Mouse (Mus musculus) midbrain, embryonic 12.5 days (tissue): Measurements from ENCODE around the gene Cox18. TPM values are rescaled to one million over a fixed set of nuclear protein-coding genes. Genes with fewer than 3 reads are reported as not detected.
"Not testable (repeated sequence)": the region's sequence is repeated elsewhere in the genome, so short reads cannot be mapped to it uniquely, and the experiment has no call there.

Experiments
- ATAC-seq: fragments of 200-750 bp; cut with Nextera tagmentation; 2 replicates; pipeline ENCODE4 v1.8.0; 2017; ENCODE audit warnings: low read depth, moderate TSS enrichment, moderate library complexity; ENCODE audit not compliant: low FRiP score
- H3K27ac ChIP-seq: fragments of 300-500 bp; sonication (generic); replicated peaks from 2 replicates; pipeline ENCODE4 v1.5.1; 2016; ENCODE audit warnings: mild to moderate bottlenecking
- H3K27me3 ChIP-seq: fragments of 300-500 bp; sonication (generic); 2 replicates; pipeline ENCODE4 v1.6.1; 2016; ENCODE audit warnings: mild to moderate bottlenecking
- H3K36me3 ChIP-seq: fragments of 300-500 bp; sonication (generic); 2 replicates; pipeline ENCODE4 v1.6.1; 2016
- H3K4me1 ChIP-seq: fragments of 300-500 bp; sonication (generic); 2 replicates; pipeline ENCODE4 v1.6.1; 2016
- H3K4me2 ChIP-seq: fragments of 300-500 bp; sonication (generic); replicated peaks from 2 replicates; pipeline ENCODE4 v1.6.1; 2016; ENCODE audit warnings: mild to moderate bottlenecking, moderate library complexity
- H3K4me3 ChIP-seq: fragments of 300-500 bp; sonication (generic); 2 replicates; pipeline ENCODE4 v1.5.1; 2016; ENCODE audit warnings: mild to moderate bottlenecking
- H3K9ac ChIP-seq: fragments of 300-500 bp; sonication (generic); replicated peaks from 2 replicates; pipeline ENCODE4 v1.6.1; 2016; ENCODE audit warnings: mild to moderate bottlenecking, moderate library complexity
- H3K9me3 ChIP-seq: fragments of 300-500 bp; sonication (generic); 2 replicates; pipeline ENCODE4 v1.6.1; 2016; ENCODE audit warnings: mild to moderate bottlenecking
- WGBS: fragments of 180-500 bp; shearing (Covaris S2); methylation state at CpG from one replicate; pipeline ENCODE4 v1.1.7; 2016; 5-methylcytosine and 5-hydroxymethylcytosine counted together
- polyA plus RNA-seq: library from polyadenylated mRNA; unstranded; fragments of >200 nt; fragmentation: Nextera tagmentation; extraction: Ambion mirVana; gene quantifications from 2 replicates; pipeline ENCODE4 v1.2.1, GENCODE M21; 2016

The Cox18 gene
- polyA plus RNA-seq = 24.9 and 29.6 TPM in 2 replicates

DNA sequence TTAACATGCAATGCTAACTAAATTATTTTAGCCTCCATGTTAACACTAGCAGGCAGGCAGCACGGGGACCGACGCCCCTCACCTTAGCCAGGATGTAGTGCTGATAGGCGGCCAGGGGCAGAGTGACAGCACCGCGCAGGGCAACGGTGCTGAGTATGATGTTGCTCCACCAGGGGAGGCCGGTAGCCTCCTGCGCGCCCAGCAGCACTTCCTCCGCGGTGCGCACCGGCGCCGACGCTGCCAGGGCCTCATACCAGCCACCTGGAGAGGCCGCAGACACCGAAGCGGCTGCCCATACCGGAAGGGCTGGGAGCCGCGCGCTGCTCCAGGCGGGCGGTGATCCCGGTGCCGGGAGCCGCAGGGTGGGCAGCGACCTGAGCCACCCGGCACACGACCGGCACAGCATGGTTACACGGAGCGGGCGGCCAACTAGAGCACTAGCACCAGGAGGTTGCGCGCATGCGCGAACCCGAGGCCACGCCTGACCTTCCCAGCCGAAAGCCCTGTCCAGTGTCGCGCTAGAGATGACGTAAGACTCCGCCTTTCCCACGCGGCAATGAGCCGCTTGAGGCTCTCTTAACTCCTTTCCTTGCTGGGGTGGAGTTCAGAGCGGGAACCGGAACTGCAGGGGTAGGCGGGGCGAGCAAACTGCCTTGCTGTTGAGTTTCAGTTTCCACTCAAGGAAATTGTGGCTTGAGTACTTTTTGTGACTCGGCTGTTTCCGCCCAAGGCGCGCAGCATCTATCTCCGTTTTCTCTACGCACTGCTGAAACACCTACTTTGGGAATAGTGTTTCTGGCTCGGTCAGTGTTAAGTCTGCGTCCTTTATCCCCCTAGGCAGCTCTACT, at the start of gene Cox18:
Gene Cox18 (minus strand): TSS at position 468 of the 848 bp plus-strand sequence.
- H3K4me2 ChIP-seq = peak within 1 kb of the TSS; percentile 69
- no peaks in the 10 kb centered on the region for H3K27me3 ChIP-seq
- ATAC-seq = peak; percentile 98
- H3K4me1 ChIP-seq = peaks cover 9% of the 10 kb centered on the region
- H3K36me3 ChIP-seq = peaks cover 11% of the 10 kb centered on the region
- no peaks in the 10 kb centered on the region for H3K9me3 ChIP-seq
- under 1% methylated on average over 62 of the region's 62 CpGs for WGBS
- H3K27ac ChIP-seq = peak within 1 kb of the TSS; percentile 89
- H3K4me3 ChIP-seq = peak within 1 kb of the TSS; percentile 86
- H3K9ac ChIP-seq = peak within 1 kb of the TSS; percentile 83

DNA sequence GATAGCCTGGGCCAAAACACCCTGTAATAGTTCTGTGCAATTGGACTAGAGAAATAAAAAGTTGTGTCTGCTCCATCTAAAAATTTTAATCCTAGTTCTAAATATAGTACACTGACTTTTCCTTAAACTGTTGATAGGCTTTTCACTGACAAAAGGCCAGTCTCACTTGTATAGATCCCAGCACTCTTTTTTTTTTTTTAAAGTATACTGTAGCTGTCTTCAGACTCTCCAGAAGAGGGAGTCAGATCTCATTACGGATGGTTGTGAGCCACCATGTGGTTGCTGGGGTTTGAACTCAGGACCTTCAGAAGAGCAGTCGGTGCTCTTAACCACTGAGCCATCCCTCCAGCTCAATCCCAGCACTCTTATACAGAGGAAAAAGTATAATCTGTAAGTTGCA, 38.4 kb upstream of the Cox18 start:
- not testable (repeated sequence) for H3K4me2 ChIP-seq, H3K9ac ChIP-seq, H3K4me3 ChIP-seq, H3K27me3 ChIP-seq, H3K27ac ChIP-seq, H3K9me3 ChIP-seq, ATAC-seq, H3K4me1 ChIP-seq
- peaks cover 65% of the 10 kb centered on the region for H3K36me3 ChIP-seq
- whole genome bisulfite sequencing = 69% methylated on average over 2 of the region's 2 CpGs

DNA sequence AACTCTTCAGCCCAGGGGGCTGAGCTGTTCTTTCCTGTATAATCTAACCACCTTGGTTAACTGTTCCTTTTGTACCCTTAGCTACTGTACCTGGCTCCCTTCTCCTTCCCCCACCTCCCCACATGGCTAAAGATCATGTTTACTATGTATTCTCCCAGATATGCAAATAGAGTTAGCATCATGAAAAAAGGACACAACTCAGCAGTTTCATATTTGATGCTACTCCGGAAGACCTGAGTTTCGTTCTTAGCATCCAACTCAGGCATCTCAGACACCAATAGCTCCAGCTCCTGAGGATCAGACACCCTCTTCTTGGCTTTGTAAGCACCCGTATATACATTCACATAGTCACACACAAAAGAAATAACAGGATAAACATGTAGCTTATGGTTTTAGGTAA, 33.2 kb upstream of the Cox18 start:
- 95% methylated on average over 3 of the region's 3 CpGs for WGBS
- Histone ChIP-seq H3K36me3 (peaks cover 86% of the 10 kb centered on the region), H3K4me1 (no peaks in the 10 kb centered on the region), H3K4me2 (no peak overlapping the region), H3K9me3 (no peaks in the 10 kb centered on the region), H3K9ac (no peak overlapping the region), H3K27me3 (no peaks in the 10 kb centered on the region), H3K4me3 (no peak overlapping the region), H3K27ac (no peak overlapping the region)
- ATAC-seq = no peak

DNA sequence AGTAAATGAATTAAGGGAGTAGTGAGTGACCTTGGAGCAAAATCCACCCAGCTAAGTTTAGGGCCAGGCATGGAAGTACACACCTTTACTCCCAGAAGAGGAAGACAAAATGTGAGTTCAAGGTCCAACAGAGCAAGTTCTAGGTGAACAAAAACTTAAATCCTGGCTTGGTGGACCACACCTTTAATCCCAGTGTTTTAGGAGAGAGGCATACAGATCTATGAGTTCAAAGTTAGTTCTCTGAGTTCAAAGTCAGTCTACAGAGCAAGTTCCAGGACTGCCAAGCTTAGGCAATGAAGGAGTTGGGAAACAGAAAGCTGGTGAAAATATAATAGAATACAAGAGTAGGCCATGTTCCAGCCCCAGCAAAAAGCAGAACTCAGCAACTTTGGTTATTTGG, 23.7 kb upstream of the Cox18 start:
- Histone ChIP-seq H3K4me1 (no peaks in the 10 kb centered on the region), H3K4me3 (no peak overlapping the region), H3K4me2 (no peak overlapping the region), H3K36me3 (peaks cover 73% of the 10 kb centered on the region), H3K9me3 (no peaks in the 10 kb centered on the region), H3K27ac (no peak overlapping the region), H3K27me3 (no peaks in the 10 kb centered on the region), H3K9ac (no peak overlapping the region)
- ATAC-seq = no peak

DNA sequence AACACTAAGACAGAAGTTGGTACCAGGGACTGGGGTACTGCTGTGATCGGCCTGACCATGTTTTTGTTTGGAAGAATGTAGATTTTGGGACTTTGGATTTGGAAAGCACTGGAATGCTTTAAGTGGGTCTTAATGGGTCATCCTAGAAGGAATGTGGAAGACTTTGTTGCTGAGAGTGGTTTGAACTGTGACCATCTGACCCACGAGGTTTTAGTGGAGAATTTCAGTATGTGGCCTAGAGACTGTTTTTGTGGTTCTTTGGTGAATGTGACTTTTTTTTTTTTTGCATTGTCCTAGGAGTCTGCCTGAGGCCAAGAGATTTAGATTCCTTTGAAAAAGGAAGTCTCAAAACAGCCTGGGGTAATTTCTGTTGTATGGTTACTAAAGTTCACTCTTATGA, 23.2 kb upstream of the Cox18 start:
- Histone ChIP-seq H3K9me3 (no peaks in the 10 kb centered on the region), H3K4me2 (no peak overlapping the region), H3K4me3 (no peak overlapping the region), H3K27me3 (no peaks in the 10 kb centered on the region), H3K4me1 (no peaks in the 10 kb centered on the region), H3K27ac (no peak overlapping the region), H3K36me3 (peaks cover 75% of the 10 kb centered on the region), H3K9ac (no peak overlapping the region)
- WGBS = 82% methylated on average over 2 of the region's 2 CpGs
- ATAC-seq = no peak

DNA sequence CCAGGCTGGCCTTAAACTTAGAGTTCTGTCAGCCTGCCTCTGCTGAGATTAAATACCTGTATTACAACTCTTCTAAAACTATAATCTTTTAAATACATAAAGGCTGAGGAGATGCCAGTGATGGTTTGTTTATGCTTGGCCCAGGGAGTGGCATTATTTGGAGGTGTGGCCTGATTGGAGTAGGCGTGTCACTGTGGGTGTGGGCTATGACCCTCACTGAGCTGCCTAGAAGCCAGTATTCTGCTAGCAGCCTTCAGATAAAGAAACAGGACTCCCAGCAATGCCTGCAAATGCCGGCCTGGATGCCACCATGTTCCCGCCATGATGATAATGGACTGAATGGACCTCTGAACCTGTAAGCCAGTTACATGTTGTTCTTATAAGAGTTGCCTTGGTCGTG, 22.8 kb upstream of the Cox18 start:
- H3K27me3 ChIP-seq = no peaks in the 10 kb centered on the region
- H3K27ac ChIP-seq = no peak overlapping the region
- 88% methylated on average over 4 of the region's 4 CpGs for WGBS
- no peak overlapping the region for H3K9ac ChIP-seq
- H3K4me3 ChIP-seq = no peak overlapping the region
- H3K4me2 ChIP-seq = no peak overlapping the region
- H3K4me1 ChIP-seq = no peaks in the 10 kb centered on the region
- H3K9me3 ChIP-seq = no peaks in the 10 kb centered on the region
- H3K36me3 ChIP-seq = peaks cover 75% of the 10 kb centered on the region
- no peak for ATAC-seq

DNA sequence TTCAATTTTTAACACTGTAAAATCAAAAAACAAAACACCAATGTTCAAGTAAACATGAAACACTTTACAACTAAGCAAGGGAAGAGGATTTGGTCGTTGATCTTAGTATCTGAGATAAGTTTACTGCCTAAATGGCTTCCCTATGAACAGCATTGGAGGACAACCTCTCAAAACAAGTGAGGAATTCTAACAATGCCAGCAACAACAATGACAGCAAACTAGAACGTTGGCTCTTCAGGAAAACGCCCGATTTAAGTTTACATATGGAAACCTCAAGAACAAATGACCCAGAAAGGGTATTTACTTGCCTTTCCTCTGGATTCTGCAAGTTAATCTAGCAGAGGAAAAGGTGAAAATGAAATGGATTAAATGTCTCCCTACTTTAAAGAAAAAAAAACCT, 21.6 kb upstream of the Cox18 start:
- Histone ChIP-seq H3K9me3 (no peaks in the 10 kb centered on the region), H3K27ac (no peak overlapping the region), H3K4me1 (no peaks in the 10 kb centered on the region), H3K4me3 (no peak overlapping the region), H3K27me3 (no peaks in the 10 kb centered on the region), H3K36me3 (peaks cover 70% of the 10 kb centered on the region), H3K9ac (no peak overlapping the region), H3K4me2 (no peak overlapping the region)
- ATAC-seq = no peak
- WGBS = 83% methylated on average over 4 of the region's 4 CpGs

DNA sequence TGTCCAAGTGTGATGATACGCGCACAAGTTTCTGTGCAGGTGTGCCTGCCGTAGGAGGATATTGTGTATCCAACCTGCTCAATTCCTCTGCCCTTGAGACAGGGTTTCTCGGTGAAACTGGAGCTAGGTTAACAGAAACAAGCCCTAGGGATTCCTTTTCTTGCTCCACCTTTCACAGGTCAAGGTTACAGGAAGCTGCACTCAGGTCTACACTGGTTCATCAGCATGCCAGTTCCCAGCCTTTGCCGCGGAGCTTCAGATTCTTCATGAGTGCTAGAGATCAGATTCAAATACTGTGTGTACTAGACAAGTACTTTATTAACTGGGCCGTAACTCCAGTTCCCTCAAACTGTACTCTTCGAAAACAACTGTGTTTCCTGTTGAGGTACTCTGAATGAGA, 11.4 kb upstream of the Cox18 start:
- no peaks in the 10 kb centered on the region for H3K9me3 ChIP-seq
- no peak overlapping the region for H3K4me3 ChIP-seq
- no peak overlapping the region for H3K27ac ChIP-seq
- H3K4me1 ChIP-seq = no peaks in the 10 kb centered on the region
- H3K27me3 ChIP-seq = no peaks in the 10 kb centered on the region
- no peak for ATAC-seq
- peaks cover 84% of the 10 kb centered on the region for H3K36me3 ChIP-seq
- H3K4me2 ChIP-seq = no peak overlapping the region
- WGBS = 98% methylated on average over 8 of the region's 8 CpGs
- H3K9ac ChIP-seq = no peak overlapping the region

DNA sequence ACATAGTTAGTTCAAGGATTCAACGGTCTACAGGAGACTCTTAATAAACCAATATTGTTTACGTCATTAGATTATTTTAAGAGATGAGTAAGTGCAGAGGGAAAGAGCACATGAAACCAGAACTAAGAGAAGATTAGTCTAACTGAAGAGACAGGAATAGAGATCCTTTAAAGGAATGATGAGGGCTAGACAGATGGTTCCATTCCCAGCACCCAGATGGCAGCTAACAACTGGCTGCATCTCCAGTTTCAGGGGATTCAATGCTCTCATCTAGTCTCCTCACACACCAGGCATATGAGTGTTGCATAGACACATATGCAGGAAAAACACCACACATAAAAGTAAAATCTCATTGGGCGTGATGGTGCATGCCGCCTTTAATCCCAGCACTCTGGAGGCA, 9.5 kb upstream of the Cox18 start:
- H3K9ac ChIP-seq = no peak overlapping the region
- no peak for ATAC-seq
- 96% methylated on average over 4 of the region's 4 CpGs for WGBS
- H3K4me2 ChIP-seq = no peak overlapping the region
- peaks cover 86% of the 10 kb centered on the region for H3K36me3 ChIP-seq
- H3K9me3 ChIP-seq = no peaks in the 10 kb centered on the region
- no peak overlapping the region for H3K4me3 ChIP-seq
- no peaks in the 10 kb centered on the region for H3K27me3 ChIP-seq
- H3K27ac ChIP-seq = no peak overlapping the region
- no peaks in the 10 kb centered on the region for H3K4me1 ChIP-seq

DNA sequence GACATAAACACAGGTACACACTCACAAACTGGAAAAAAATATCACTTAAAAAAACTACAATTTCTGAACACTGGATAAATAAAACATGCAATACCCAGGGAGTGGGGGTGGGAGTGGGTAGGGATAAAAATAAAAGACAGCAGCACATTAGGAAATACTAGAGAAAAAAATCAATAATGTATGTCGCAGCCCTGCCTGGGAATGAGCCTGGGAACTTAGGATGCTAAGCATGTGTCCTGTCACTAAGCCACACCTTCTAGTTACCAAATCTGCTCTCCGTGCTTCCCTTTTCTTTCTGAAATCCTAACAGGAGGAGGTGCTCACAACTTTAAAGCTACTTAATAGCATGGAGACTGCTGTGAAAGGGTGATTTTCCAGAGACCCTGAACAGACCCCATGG, 6.0 kb upstream of the Cox18 start:
- WGBS = 87% methylated on average over 2 of the region's 2 CpGs
- Histone ChIP-seq H3K9ac (no peak overlapping the region), H3K4me3 (no peak overlapping the region), H3K36me3 (peaks cover 60% of the 10 kb centered on the region), H3K4me1 (no peaks in the 10 kb centered on the region), H3K27ac (no peak overlapping the region), H3K9me3 (no peaks in the 10 kb centered on the region), H3K4me2 (no peak overlapping the region), H3K27me3 (no peaks in the 10 kb centered on the region)
- ATAC-seq = no peak

DNA sequence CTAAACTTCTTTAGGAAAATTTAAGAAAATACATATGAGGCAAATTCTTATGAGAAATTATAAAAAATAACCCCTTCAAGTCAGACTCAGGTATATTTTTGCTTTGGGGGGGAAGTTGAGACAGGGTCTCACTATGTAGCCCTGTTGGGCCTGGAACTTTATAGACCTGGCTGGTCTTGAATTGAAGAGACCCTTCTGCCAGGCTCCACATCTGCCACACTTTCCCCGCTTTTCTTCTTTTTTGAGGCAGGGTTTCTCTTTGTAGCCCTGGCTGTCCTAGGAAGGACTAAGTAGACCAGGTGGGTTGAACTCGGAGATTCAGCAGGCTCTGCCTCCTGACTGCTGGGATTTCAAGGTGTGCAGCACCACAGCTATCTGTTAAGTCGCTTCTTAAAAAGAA, 2.9 kb upstream of the Cox18 start:
- Histone ChIP-seq H3K27me3 (no peaks in the 10 kb centered on the region), H3K4me1 (peaks cover 9% of the 10 kb centered on the region), H3K9me3 (no peaks in the 10 kb centered on the region), H3K36me3 (peaks cover 38% of the 10 kb centered on the region), H3K9ac (no peak overlapping the region), H3K4me3 (no peak overlapping the region), H3K27ac (no peak overlapping the region), H3K4me2 (no peak overlapping the region)
- WGBS = 96% methylated on average over 3 of the region's 3 CpGs
- no peak for ATAC-seq

DNA sequence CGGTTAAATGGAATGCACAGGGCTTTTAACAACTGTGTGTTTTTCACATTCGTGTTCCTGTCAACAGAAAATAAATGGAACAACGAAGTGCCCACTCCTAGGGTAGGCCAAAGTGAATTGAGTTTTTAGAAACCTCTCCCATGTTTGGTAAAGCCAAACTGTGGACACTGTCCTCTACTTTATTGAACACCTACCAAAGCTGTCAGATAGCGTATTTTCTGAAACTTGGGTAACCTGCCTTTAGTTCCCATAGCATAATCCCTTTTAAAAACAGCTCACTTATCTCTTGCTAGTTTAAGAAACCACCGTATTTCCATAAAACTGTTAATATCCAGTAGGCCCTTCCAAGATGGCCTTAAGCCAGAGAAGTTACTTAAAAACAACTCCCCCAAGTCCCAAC, 929 bp upstream of the Cox18 start:
- peaks cover 9% of the 10 kb centered on the region for H3K4me1 ChIP-seq
- no peak overlapping the region for H3K27ac ChIP-seq
- no peak overlapping the region for H3K4me3 ChIP-seq
- ATAC-seq = no peak
- peaks cover 19% of the 10 kb centered on the region for H3K36me3 ChIP-seq
- H3K27me3 ChIP-seq = no peaks in the 10 kb centered on the region
- H3K9me3 ChIP-seq = no peaks in the 10 kb centered on the region
- WGBS = 89% methylated on average over 5 of the region's 5 CpGs
- H3K4me2 ChIP-seq = no peak overlapping the region; the same call in 1 of the 2 replicates
- no peak overlapping the region for H3K9ac ChIP-seq

DNA sequence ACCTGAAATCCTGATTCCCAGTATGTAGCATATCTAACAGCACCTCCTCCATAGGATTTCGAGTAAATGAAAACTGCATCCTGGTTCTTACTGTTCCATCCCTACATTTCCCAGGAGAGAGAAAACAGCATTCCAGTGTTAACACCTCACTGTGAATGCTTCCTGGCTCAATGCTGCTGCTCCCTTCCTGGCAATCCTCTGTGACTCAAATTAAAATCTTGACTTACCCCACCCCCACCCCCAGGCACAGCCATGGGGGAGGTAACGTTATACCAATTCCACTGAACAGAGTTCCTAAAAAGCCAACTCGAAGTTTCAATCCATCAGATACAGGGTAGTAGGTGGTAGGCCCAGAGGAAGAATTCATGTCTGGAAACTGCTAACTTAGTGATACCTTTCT, 864 bp downstream of the Cox18 start:
- no peaks in the 10 kb centered on the region for H3K9me3 ChIP-seq
- peak overlapping the region; percentile 83; the same call in 1 of the 2 replicates for H3K9ac ChIP-seq
- H3K27me3 ChIP-seq = no peaks in the 10 kb centered on the region
- peak overlapping the region; percentile 86 for H3K4me3 ChIP-seq
- peaks cover 9% of the 10 kb centered on the region for H3K4me1 ChIP-seq
- no peak for ATAC-seq
- H3K27ac ChIP-seq = no peak overlapping the region
- H3K36me3 ChIP-seq = peaks cover 13% of the 10 kb centered on the region
- H3K4me2 ChIP-seq = peak overlapping the region; percentile 69
- 42% methylated on average over 3 of the region's 3 CpGs for WGBS
